ENCODE assay signal across 12 mouse cellular contexts in genomic region chr1:125430737-125431136, GRCm38 (mm10). TPM values are rescaled to one million over a fixed set of nuclear protein-coding genes. Genes with fewer than 3 reads are reported as not detected.
A peak's percentile ranks its signal among the peaks of the same experiment; 100 is the strongest.
DNase-seq lines count a peak whose midpoint lies in the region; ATAC-seq lines count a peak whose summit lies in the region.
"Had no signal": no experiment of that assay in that cellular context is flagged by ENCODE, and none has a peak within 500 bp of the region (broad histone marks: within the 10 kb centered on the region; RNA-seq: fewer than 3 reads in every experiment).

No protein-coding gene starts in this region.

- peaks cover 28% of the 10 kb centered on the region for H3K4me1 ChIP-seq in lung, embryonic 16.5 days (replicated peaks; ENCODE audit: control insufficient read depth, insufficient read depth, low read length)
- peaks cover 37% of the 10 kb centered on the region for H3K4me1 ChIP-seq in intestine, embryonic 14.5 days (replicated peaks; ENCODE audit: control insufficient read depth, insufficient read depth, low read length)
- peaks cover 2% of the 10 kb centered on the region; the same call in 1 of the 2 replicates for H3K4me1 ChIP-seq in stomach, embryonic 15.5 days

- no peak overlapping the region for H3K4me3 ChIP-seq in lung, embryonic 16.5 days (ENCODE audit: low read length)
- no peak overlapping the region for H3K4me3 ChIP-seq in intestine, embryonic 14.5 days (ENCODE audit: low read depth, low read length)
- H3K4me3 ChIP-seq in stomach, embryonic 15.5 days (replicated peaks), result no peak overlapping the region
- H3K4me3 ChIP-seq: embryonic facial prominence, embryonic 12.5 days had no signal

- H3K27ac ChIP-seq in lung, embryonic 16.5 days (ENCODE audit: low read length), result 0 out of 2 replicates have a peak overlapping the region, but pooled peaks have one; percentile 0
- H3K27ac ChIP-seq in intestine, embryonic 14.5 days (ENCODE audit: low read depth), result no peak overlapping the region; the same call in 1 of the 2 replicates
- peak overlapping the region; percentile 48 for H3K27ac ChIP-seq in stomach, embryonic 15.5 days
- H3K27ac ChIP-seq: embryonic facial prominence, embryonic 12.5 days had no signal

- 34% methylated on average over 7 of the region's 7 CpGs for WGBS in lung, embryonic 16.5 days
- 55% methylated on average over 7 of the region's 7 CpGs for WGBS in intestine, embryonic 14.5 days
- WGBS in stomach, embryonic 15.5 days, result 40% methylated on average over 7 of the region's 7 CpGs

- DNase-seq in adrenal gland, adult 2 months, result peak; percentile 13
- DNase-seq in adrenal gland, adult 8-10 months, result no peak
- no peak for DNase-seq in lung, postnatal 4 days
- no peak for DNase-seq in intestine, embryonic 14.5 days (ENCODE audit: low spot score)
- DNase-seq in urinary bladder, postnatal 36 days (ENCODE audit: low spot score in 2 of 2), result no peak
- no peak for DNase-seq in left cerebral cortex, adult 11 months (ENCODE audit: low spot score)
- DNase-seq: kidney, adult 18-20 months; left cerebral cortex, postnatal 4 days; right cerebral cortex, postnatal 14 days had no signal

- H3K9ac ChIP-seq in lung, embryonic 16.5 days (ENCODE audit: low read length), result no peak overlapping the region
- H3K9ac ChIP-seq in intestine, embryonic 14.5 days (ENCODE audit: low read length), result no peak overlapping the region
- H3K9ac ChIP-seq in stomach, embryonic 15.5 days, result no peak overlapping the region
- H3K9ac ChIP-seq: embryonic facial prominence, embryonic 12.5 days had no signal

- ATAC-seq in lung, embryonic 16.5 days (ENCODE audit: low read depth), result no peak
- ATAC-seq in intestine, embryonic 14.5 days (replicated peaks; ENCODE audit: low FRiP score, low TSS enrichment, low read depth), result no peak
- ATAC-seq in stomach, embryonic 15.5 days (ENCODE audit: insufficient read depth, low FRiP score, low read depth), result no peak

- no peaks in the 10 kb centered on the region for H3K36me3 ChIP-seq in lung, embryonic 16.5 days (ENCODE audit: control insufficient read depth, insufficient read depth, low read length)
- no peaks in the 10 kb centered on the region for H3K36me3 ChIP-seq in intestine, embryonic 14.5 days (ENCODE audit: control insufficient read depth, insufficient read depth, low read length)
- no peaks in the 10 kb centered on the region for H3K36me3 ChIP-seq in stomach, embryonic 15.5 days
- H3K36me3 ChIP-seq: embryonic facial prominence, embryonic 12.5 days had no signal

- no peaks in the 10 kb centered on the region for H3K27me3 ChIP-seq in lung, embryonic 16.5 days (ENCODE audit: control insufficient read depth, insufficient read depth, low read depth, low read length)
- no peaks in the 10 kb centered on the region for H3K27me3 ChIP-seq in intestine, embryonic 14.5 days (replicated peaks; ENCODE audit: control insufficient read depth, insufficient read depth, low read length)
- no peaks in the 10 kb centered on the region for H3K27me3 ChIP-seq in stomach, embryonic 15.5 days (replicated peaks)
- H3K27me3 ChIP-seq: embryonic facial prominence, embryonic 12.5 days had no signal

- H3K9me3 ChIP-seq in lung, embryonic 16.5 days (ENCODE audit: control insufficient read depth, low read length), result no peaks in the 10 kb centered on the region
- H3K9me3 ChIP-seq in intestine, embryonic 14.5 days (ENCODE audit: control insufficient read depth, low read length), result no peaks in the 10 kb centered on the region
- no peaks in the 10 kb centered on the region for H3K9me3 ChIP-seq in stomach, embryonic 15.5 days
- H3K9me3 ChIP-seq: embryonic facial prominence, embryonic 12.5 days had no signal

- peak overlapping the region; percentile 8 for H3K4me2 ChIP-seq in lung, embryonic 16.5 days (ENCODE audit: low read depth, low read length)
- 0 out of 2 replicates have a peak overlapping the region, but pooled peaks have one; percentile 9 for H3K4me2 ChIP-seq in intestine, embryonic 14.5 days (ENCODE audit: low read length)
- H3K4me2 ChIP-seq in stomach, embryonic 15.5 days, result peak overlapping the region; percentile 29; the same call in 1 of the 2 replicates
- H3K4me2 ChIP-seq: embryonic facial prominence, embryonic 12.5 days had no signal

RNA-seq across cellular contexts. Expression of gene Actr3, which starts 4.8 kb away (rescaled TPM):
- total RNA-seq in adrenal gland, adult 2 months (2021), result 100 to 1,000 TPM; 170 to 187 TPM
- 19.3 and 22.8 TPM in 2 replicates for polyA plus RNA-seq in adrenal gland, adult 2 months (2012; rRNA removed)
- total RNA-seq in adrenal gland, adult 8-10 months (2022), result 100 to 1,000 TPM; 158 to 193 (median 172) TPM
- 315 and 329 TPM in 2 replicates for polyA plus RNA-seq in lung, embryonic 16.5 days (2015; fragmentation: Nextera tagmentation; extraction: Ambion mirVana)
- polyA plus RNA-seq in intestine, embryonic 14.5 days (2014; fragmentation: Nextera tagmentation; extraction: Ambion mirVana), result 349 and 364 TPM in 2 replicates
- 353 and 361 TPM in 2 replicates for polyA plus RNA-seq in stomach, embryonic 15.5 days (2015; fragmentation: Nextera tagmentation; extraction: Ambion mirVana)

Comparison
In these comparisons a context has a peak if more than half of its experiments do, and no peak if none do; other contexts are left out.
1. RNA of gene Actr3, which starts 4.8 kb away (polyA plus RNA-seq): 353 to 361 TPM in stomach, embryonic 15.5 days, 349 to 364 TPM in intestine, embryonic 14.5 days and 315 to 329 TPM in lung, embryonic 16.5 days; 19.3 to 22.8 TPM in adrenal gland, adult 2 months; every median in the first group is over 10 times any median in the second.
2. Peak in every context shown above with its lines, with median percentiles within 50 percentile points of each other: H3K4me2 ChIP-seq.